Mouse (Mus musculus): ENCODE measurements around the gene Nt5dc2. TPM values are rescaled to one million over a fixed set of nuclear protein-coding genes. Genes with fewer than 3 reads are reported as not detected.

Nt5dc2 gene
- total and polyA plus RNA-seq, 3 experiments, result 136 to 572 (median 213) TPM

GRCm38 (mm10) chr14:31110613-31111012 is 20.2 kb upstream of the Nt5dc2 start:
- peaks cover 33% of the 10 kb centered on the region for H3K4me1 ChIP-seq (ENCODE audit: insufficient read depth, low read depth, low read length)
- DNase-seq (ENCODE audit: low spot score) (no peak), ATAC-seq (ENCODE audit: extremely low read depth, insufficient number of reproducible peaks, low FRiP score, poor library complexity, severe bottlenecking) (0 out of 2 replicates have a peak, but pooled peaks have one; percentile 34)

DNA sequence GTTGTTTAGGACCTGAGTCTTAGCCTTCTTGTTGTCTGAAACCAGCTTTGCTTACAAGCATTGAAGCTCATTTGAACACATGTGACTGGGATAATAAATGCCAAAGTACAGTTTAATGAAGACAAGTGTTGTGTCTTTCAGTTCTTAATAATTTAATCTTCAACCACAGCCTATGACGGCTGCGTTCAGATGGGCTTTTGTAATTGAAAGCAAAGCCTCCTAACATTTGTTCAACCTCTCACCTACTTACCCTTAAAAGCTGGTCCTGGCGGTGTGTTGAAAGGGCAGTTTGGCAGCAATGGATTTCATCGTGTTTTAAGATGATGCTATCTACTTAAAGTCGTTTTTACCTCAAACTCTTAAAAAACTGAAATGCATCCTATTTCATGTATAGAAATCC is 18.7 kb upstream of the Nt5dc2 start:
- H3K36me3 ChIP-seq (replicated peaks), result peaks cover 91% of the 10 kb centered on the region
- H3K27me3 ChIP-seq (ENCODE audit: insufficient read depth, low read length), result no peaks in the 10 kb centered on the region
- no peak for DNase-seq (ENCODE audit: low spot score)
- no peaks in the 10 kb centered on the region for H3K9me3 ChIP-seq (replicated peaks)
- peaks cover 35% of the 10 kb centered on the region for H3K4me1 ChIP-seq (ENCODE audit: insufficient read depth, low read depth, low read length)
- no peak overlapping the region for H3K4me3 ChIP-seq (ENCODE audit: low read depth, low read length)
- no peak for ATAC-seq (ENCODE audit: extremely low read depth, insufficient number of reproducible peaks, low FRiP score, poor library complexity, severe bottlenecking)
- no peak for TF ChIP-seq TAL1 (conservative IDR thresholded peaks at IDR 0.05; ENCODE audit: low read depth, low read length)
- TF ChIP-seq GATA1 (IDR thresholded peaks at IDR 0.05; ENCODE audit: borderline replicate concordance, low read length), result no peak
- TF ChIP-seq CTCF (IDR thresholded peaks at IDR 0.05; ENCODE audit: low read depth, low read length), result no peak
- no peak for TF ChIP-seq GATA2 (IDR thresholded peaks at IDR 0.05; ENCODE audit: borderline replicate concordance, low read depth, low read length)
- no peak for TF ChIP-seq POLR2AphosphoS5 (IDR thresholded peaks at IDR 0.05; ENCODE audit: insufficient replicate concordance, low read depth, low read length)

More at GRCm38 (mm10) chr14:31110613-31111012, 20.2 kb upstream of the Nt5dc2 start:
- peaks cover 92% of the 10 kb centered on the region for H3K36me3 ChIP-seq (replicated peaks)
- no peaks in the 10 kb centered on the region for H3K27me3 ChIP-seq (ENCODE audit: insufficient read depth, low read length)
- no peaks in the 10 kb centered on the region for H3K9me3 ChIP-seq (replicated peaks)
- H3K4me3 ChIP-seq (ENCODE audit: low read depth, low read length), result no peak overlapping the region
- TF ChIP-seq GATA1 (IDR thresholded peaks at IDR 0.05; ENCODE audit: borderline replicate concordance, low read length) (no peak), POLR2AphosphoS5 (IDR thresholded peaks at IDR 0.05; ENCODE audit: insufficient replicate concordance, low read depth, low read length) (no peak), TAL1 (conservative IDR thresholded peaks at IDR 0.05; ENCODE audit: low read depth, low read length) (no peak), CTCF (IDR thresholded peaks at IDR 0.05; ENCODE audit: low read depth, low read length) (no peak), GATA2 (IDR thresholded peaks at IDR 0.05; ENCODE audit: borderline replicate concordance, low read depth, low read length) (no peak)

DNA sequence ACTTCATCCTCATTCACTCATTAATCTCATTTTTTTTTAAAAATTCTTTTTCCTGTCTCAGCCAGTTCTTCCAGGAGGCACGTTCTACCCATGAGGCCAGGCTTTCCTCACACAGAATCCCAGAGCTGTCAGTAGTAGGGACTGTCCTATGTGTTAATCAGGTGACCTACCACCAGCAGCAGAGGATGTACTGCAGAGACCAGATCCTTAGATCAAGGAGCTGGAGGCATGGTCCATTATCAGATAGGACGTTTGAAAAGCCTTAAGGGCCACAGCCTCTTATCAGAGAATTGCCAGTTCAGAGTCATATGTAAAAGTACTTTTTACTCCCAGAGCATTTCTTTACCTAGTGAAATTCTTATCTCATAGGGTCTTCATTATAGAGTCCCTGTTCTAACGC is 16.8 kb upstream of the Nt5dc2 start:
- ATAC-seq (ENCODE audit: extremely low read depth, insufficient number of reproducible peaks, low FRiP score, poor library complexity, severe bottlenecking) (peak; percentile 57), DNase-seq (ENCODE audit: low spot score) (no peak)
- no peaks in the 10 kb centered on the region for H3K9me3 ChIP-seq (replicated peaks)
- H3K4me3 ChIP-seq (ENCODE audit: low read depth, low read length), result no peak overlapping the region
- no peaks in the 10 kb centered on the region for H3K27me3 ChIP-seq (ENCODE audit: insufficient read depth, low read length)
- TF ChIP-seq CTCF (IDR thresholded peaks at IDR 0.05; ENCODE audit: low read depth, low read length), result no peak
- peaks cover 33% of the 10 kb centered on the region for H3K4me1 ChIP-seq (ENCODE audit: insufficient read depth, low read depth, low read length)
- H3K36me3 ChIP-seq (replicated peaks), result peaks cover 91% of the 10 kb centered on the region

GRCm38 (mm10) chr14:31115522-31115921 is 15.3 kb upstream of the Nt5dc2 start:
- Histone ChIP-seq H3K4me1 (ENCODE audit: insufficient read depth, low read depth, low read length) (peaks cover 30% of the 10 kb centered on the region), H3K27me3 (ENCODE audit: insufficient read depth, low read length) (no peaks in the 10 kb centered on the region), H3K36me3 (replicated peaks) (peaks cover 85% of the 10 kb centered on the region), H3K4me3 (ENCODE audit: low read depth, low read length) (no peak overlapping the region), H3K9me3 (replicated peaks) (no peaks in the 10 kb centered on the region)
- DNase-seq (ENCODE audit: low spot score) (no peak), ATAC-seq (ENCODE audit: extremely low read depth, insufficient number of reproducible peaks, low FRiP score, poor library complexity, severe bottlenecking) (no peak)
- TF ChIP-seq TAL1 (conservative IDR thresholded peaks at IDR 0.05; ENCODE audit: low read depth, low read length) (no peak), GATA2 (IDR thresholded peaks at IDR 0.05; ENCODE audit: borderline replicate concordance, low read depth, low read length) (no peak), POLR2AphosphoS5 (IDR thresholded peaks at IDR 0.05; ENCODE audit: insufficient replicate concordance, low read depth, low read length) (no peak), CTCF (IDR thresholded peaks at IDR 0.05; ENCODE audit: low read depth, low read length) (no peak), GATA1 (IDR thresholded peaks at IDR 0.05; ENCODE audit: borderline replicate concordance, low read length) (no peak)

- H3K9me3 ChIP-seq (replicated peaks), result no peaks in the 10 kb centered on the region
- no peak for ATAC-seq (ENCODE audit: extremely low read depth, insufficient number of reproducible peaks, low FRiP score, poor library complexity, severe bottlenecking)
- peaks cover 59% of the 10 kb centered on the region for H3K4me1 ChIP-seq (ENCODE audit: insufficient read depth, low read depth, low read length)
- TF ChIP-seq TAL1 (conservative IDR thresholded peaks at IDR 0.05; ENCODE audit: low read depth, low read length) (no peak), CTCF (IDR thresholded peaks at IDR 0.05; ENCODE audit: low read depth, low read length) (no peak), GATA1 (IDR thresholded peaks at IDR 0.05; ENCODE audit: borderline replicate concordance, low read length) (no peak), POLR2AphosphoS5 (IDR thresholded peaks at IDR 0.05; ENCODE audit: insufficient replicate concordance, low read depth, low read length) (no peak), GATA2 (IDR thresholded peaks at IDR 0.05; ENCODE audit: borderline replicate concordance, low read depth, low read length) (no peak)
- no peak for DNase-seq (ENCODE audit: low spot score)
- no peaks in the 10 kb centered on the region for H3K27me3 ChIP-seq (ENCODE audit: insufficient read depth, low read length)
- peaks cover 58% of the 10 kb centered on the region for H3K36me3 ChIP-seq (replicated peaks)
- peak overlapping the region; percentile 37; the same call in 1 of the 2 replicates for H3K4me3 ChIP-seq (ENCODE audit: low read depth, low read length)
Measured at GRCm38 (mm10) chr14:31125106-31126075, 5.5 kb upstream of the Nt5dc2 start.

- no peaks in the 10 kb centered on the region for H3K9me3 ChIP-seq (replicated peaks)
- H3K4me3 ChIP-seq (ENCODE audit: low read depth, low read length), result peak overlapping the region; percentile 68
- peaks cover 49% of the 10 kb centered on the region for H3K36me3 ChIP-seq (replicated peaks)
- no peaks in the 10 kb centered on the region for H3K27me3 ChIP-seq (ENCODE audit: insufficient read depth, low read length)
- TF ChIP-seq TAL1 (conservative IDR thresholded peaks at IDR 0.05; ENCODE audit: low read depth, low read length), result no peak
- TF ChIP-seq GATA2 (IDR thresholded peaks at IDR 0.05; ENCODE audit: borderline replicate concordance, low read depth, low read length), result no peak
- no peak for TF ChIP-seq CTCF (IDR thresholded peaks at IDR 0.05; ENCODE audit: low read depth, low read length)
- TF ChIP-seq POLR2AphosphoS5 (IDR thresholded peaks at IDR 0.05; ENCODE audit: insufficient replicate concordance, low read depth, low read length), result no peak
- DNase-seq (ENCODE audit: low spot score) (no peak), ATAC-seq (ENCODE audit: extremely low read depth, insufficient number of reproducible peaks, low FRiP score, poor library complexity, severe bottlenecking) (no peak)
- peaks cover 64% of the 10 kb centered on the region for H3K4me1 ChIP-seq (ENCODE audit: insufficient read depth, low read depth, low read length)
Measured at GRCm38 (mm10) chr14:31126826-31127225, 4.0 kb upstream of the Nt5dc2 start.

All from G1E (cell line).